Mouse (Mus musculus) intestine, embryonic 15.5 days (tissue): ENCODE data around the gene Gm3532. TPM values are rescaled to one million over a fixed set of nuclear protein-coding genes. Genes with fewer than 3 reads are reported as not detected.
"Not testable (repeated sequence)": the region's sequence is repeated elsewhere in the genome, so short reads cannot be mapped to it uniquely, and the experiment has no call there.

Experiments
- ATAC-seq: fragments of 200-750 bp; cut with Nextera tagmentation; 2 replicates; pipeline ENCODE4 v1.8.0; 2017; ENCODE audit warnings: moderate TSS enrichment, moderate library complexity
- H3K27ac ChIP-seq: fragments of 300-500 bp; sonication (generic); 2 replicates; pipeline ENCODE4 v1.5.1; 2015; ENCODE audit warnings: mild to moderate bottlenecking, inconsistent platforms
- H3K27me3 ChIP-seq: fragments of 300-500 bp; sonication (generic); replicated peaks from 2 replicates; pipeline ENCODE4 v1.6.1; 2015; ENCODE audit warnings: inconsistent platforms
- H3K36me3 ChIP-seq: fragments of 300-500 bp; sonication (generic); 2 replicates; pipeline ENCODE4 v1.6.1; 2015; ENCODE audit warnings: inconsistent platforms
- H3K4me1 ChIP-seq: fragments of 300-500 bp; sonication (generic); replicated peaks from 2 replicates; pipeline ENCODE4 v1.6.1; 2015; ENCODE audit warnings: inconsistent platforms
- H3K4me2 ChIP-seq: fragments of 300-500 bp; sonication (generic); replicated peaks from 2 replicates; pipeline ENCODE4 v1.6.1; 2015; ENCODE audit warnings: mild to moderate bottlenecking, inconsistent platforms
- H3K4me3 ChIP-seq: fragments of 300-500 bp; sonication (generic); replicated peaks from 2 replicates; pipeline ENCODE4 v1.5.1; 2015; ENCODE audit warnings: inconsistent platforms
- H3K9ac ChIP-seq: fragments of 300-500 bp; sonication (generic); 2 replicates; pipeline ENCODE4 v1.6.1; 2015; ENCODE audit warnings: inconsistent platforms
- H3K9me3 ChIP-seq: fragments of 300-500 bp; sonication (generic); 2 replicates; pipeline ENCODE4 v1.6.1; 2016; ENCODE audit warnings: inconsistent platforms
- WGBS: fragments of 180-500 bp; shearing (Covaris S2); methylation state at CpG from one replicate; pipeline ENCODE4 v1.1.7; 2015; 5-methylcytosine and 5-hydroxymethylcytosine counted together
- polyA plus RNA-seq: library from polyadenylated mRNA; unstranded; fragments of >200 nt; fragmentation: Nextera tagmentation; extraction: Ambion mirVana; gene quantifications from 2 replicates; pipeline ENCODE4 v1.2.1, GENCODE M21; 2015

Gene Gm3532
- polyA plus RNA-seq = not detected in 2 replicates

DNA sequence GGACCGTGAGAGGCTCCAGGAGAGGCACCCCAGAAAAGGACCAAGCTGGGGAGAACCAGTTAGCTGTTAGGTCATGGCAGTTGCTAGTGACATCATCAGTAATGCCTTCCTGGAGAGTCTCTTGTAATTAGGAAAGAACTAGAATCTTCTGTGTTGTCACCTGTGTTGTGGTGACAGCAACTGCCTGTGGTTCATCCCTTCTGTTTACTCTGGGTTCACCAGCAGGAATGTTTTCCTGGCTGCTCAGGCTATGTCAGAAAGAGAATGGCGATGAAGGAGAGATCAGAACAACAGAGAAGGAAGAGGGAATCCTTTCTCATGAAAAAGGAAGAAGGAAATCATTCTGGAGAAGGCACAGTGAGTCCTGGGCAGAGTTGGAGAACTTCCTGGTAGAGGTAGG is at the start of gene Gm3532:
Gm3532 (plus strand) TSS at position 301 of the 400 bp plus-strand sequence.
- WGBS = no CpG with 5 or more reads among the region's 2 CpGs
- H3K36me3 ChIP-seq, H3K27me3 ChIP-seq, ATAC-seq, H3K9ac ChIP-seq, H3K4me1 ChIP-seq, H3K4me3 ChIP-seq, H3K9me3 ChIP-seq, H3K27ac ChIP-seq, H3K4me2 ChIP-seq: not testable (repeated sequence)

GRCm38 (mm10) chr14:5501374-5501773 is 36.9 kb upstream of the Gm3532 start, which contains the start of gene Gm3488:
Gene Gm3488, plus strand, starts transcription at chr14:5501674.
- H3K36me3 ChIP-seq, H3K27me3 ChIP-seq, H3K4me3 ChIP-seq, ATAC-seq, H3K9ac ChIP-seq, H3K4me1 ChIP-seq, H3K9me3 ChIP-seq, H3K4me2 ChIP-seq, H3K27ac ChIP-seq: not testable (repeated sequence)
- no CpG with 5 or more reads among the region's 35 CpGs for WGBS

Other genes starting within 250 kb of the Gm3532 start
- not detected in 2 replicates for gene Gm3542, start 203.6 kb upstream of the Gm3532 start, polyA plus RNA-seq
- gene Gm3500, start 149.4 kb upstream of the Gm3532 start, polyA plus RNA-seq = not detected in 2 replicates
- 0.39 TPM in 2 replicates for gene Gm3194, start 83.0 kb upstream of the Gm3532 start, polyA plus RNA-seq
- gene Gm8246, start 60.7 kb upstream of the Gm3532 start, polyA plus RNA-seq = not detected in 2 replicates
- not detected in 2 replicates for gene Gm3187, start 54.3 kb upstream of the Gm3532 start, polyA plus RNA-seq
- gene Gm3488, start 36.8 kb upstream of the Gm3532 start, polyA plus RNA-seq = 0.43 and 0.52 TPM in 2 replicates
- not detected in 2 replicates for gene Gm8265, start 94.5 kb downstream of the Gm3532 start, polyA plus RNA-seq
- not detected in 2 replicates for gene Gm9603, start 149.0 kb downstream of the Gm3532 start, polyA plus RNA-seq
- gene Gm3373, start 203.1 kb downstream of the Gm3532 start, polyA plus RNA-seq = 0.09 and 0.21 TPM in 2 replicates